Mouse (Mus musculus): ENCODE measurements around the gene Anks1.
A peak's percentile ranks its signal among the peaks of the same experiment; 100 is the strongest.

GRCm38 (mm10) chr17:28061472-28061871, 152.4 kb downstream of the Anks1 start:
- TF ChIP-seq CTCF (IDR thresholded peaks at IDR 0.05; ENCODE audit: control insufficient read depth, insufficient read depth, insufficient replicate concordance, low read depth, low read length) (peak; percentile 47; the same call in 1 of the 2 replicates), POLR2A (IDR thresholded peaks at IDR 0.05; ENCODE audit: control insufficient read depth, low read depth, low read length) (no peak)
